Mouse (Mus musculus) brain, adult 10 weeks (tissue): ENCODE data around the gene Sept5. TPM values are rescaled to one million over a fixed set of nuclear protein-coding genes. Genes with fewer than 3 reads are reported as not detected.

ENCODE experiments used
- polyA plus RNA-seq: library from polyadenylated mRNA; stranded (reverse); fragments of 350-450 nt; fragmentation: Illumina TruSeq; extraction: RNeasy Lipid Tissue Mini Kit (QIAGEN cat#74804); gene quantifications from one replicate; pipeline ENCODE4 v1.2.3, GENCODE M21; 2015; ENCODE audit warnings: low read depth, low replicate concordance

Sept5 gene
- 889 TPM for polyA plus RNA-seq

DNA sequence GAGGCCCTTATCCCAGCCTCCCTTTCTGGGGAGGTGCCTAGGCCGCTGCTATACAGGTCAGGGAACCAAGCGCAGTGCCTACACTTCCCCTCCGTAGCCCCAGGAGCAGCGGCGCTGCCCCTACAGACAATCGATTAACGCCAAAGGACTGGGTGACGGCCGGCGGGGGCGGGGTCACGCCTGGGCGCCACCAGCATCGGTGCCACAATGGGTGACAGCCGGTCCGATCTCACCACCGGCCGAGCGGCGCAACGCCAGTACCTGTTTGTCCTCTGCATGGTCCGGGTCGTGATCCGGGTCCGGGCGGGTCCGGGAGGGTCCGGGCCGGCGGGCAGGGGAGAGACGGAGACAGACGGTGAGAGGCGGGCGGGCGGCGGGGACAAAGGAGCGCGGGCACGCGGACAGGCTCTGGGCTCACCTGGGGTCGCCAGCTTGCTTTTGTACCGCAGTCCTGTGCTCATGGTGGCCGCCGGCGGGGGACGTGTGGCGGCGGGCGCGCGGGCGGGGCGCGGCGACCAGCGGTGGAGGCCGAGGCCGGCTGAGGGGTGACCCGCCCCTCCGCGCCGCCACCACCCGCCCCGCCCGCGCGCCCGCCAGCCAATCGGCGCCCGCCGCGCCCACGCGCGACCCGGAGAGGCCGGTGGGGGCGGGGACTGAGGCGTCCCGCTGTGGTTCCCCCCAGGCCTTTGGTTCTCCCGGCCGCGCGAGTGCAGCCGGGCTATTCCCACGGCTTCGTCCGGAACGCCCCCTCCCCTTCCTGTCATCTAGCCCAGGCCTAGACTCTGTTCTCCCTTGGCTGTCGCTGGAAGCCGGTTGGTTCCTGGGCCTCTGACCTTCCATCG lies at the start of gene Sept5:
TSS of gene Sept5 (minus strand) at position 565 of the 842 bp plus-strand sequence.

DNA sequence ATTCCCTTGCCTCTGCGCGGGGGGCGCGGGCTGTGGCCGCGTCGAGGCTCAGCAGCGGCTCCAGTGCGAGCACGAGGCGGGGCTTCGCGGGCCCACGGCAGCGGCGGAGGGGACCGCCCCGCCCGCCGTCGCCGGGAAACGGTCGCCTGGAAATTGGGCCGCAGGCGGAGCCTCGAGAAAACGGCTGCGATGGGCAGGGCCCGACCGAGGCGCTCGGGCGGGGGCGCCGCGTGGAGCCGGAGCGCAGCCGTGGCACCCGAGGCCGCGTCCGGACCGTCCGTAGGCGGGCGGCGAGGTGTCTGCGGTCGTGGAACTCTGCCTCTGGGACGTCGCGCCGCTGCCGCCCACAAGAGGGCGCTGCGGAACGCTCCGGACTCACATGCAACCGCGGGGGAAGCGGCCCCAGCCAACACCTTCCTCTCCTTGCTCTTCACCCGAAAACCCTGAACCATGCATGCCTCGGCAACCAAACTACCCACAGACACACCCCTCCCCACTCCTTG lies 3.3 kb downstream of the Sept5 start, which contains the start of gene Gm49601:
TSS of gene Gm49601 (minus strand) at position 52 of the 503 bp plus-strand sequence.

DNA sequence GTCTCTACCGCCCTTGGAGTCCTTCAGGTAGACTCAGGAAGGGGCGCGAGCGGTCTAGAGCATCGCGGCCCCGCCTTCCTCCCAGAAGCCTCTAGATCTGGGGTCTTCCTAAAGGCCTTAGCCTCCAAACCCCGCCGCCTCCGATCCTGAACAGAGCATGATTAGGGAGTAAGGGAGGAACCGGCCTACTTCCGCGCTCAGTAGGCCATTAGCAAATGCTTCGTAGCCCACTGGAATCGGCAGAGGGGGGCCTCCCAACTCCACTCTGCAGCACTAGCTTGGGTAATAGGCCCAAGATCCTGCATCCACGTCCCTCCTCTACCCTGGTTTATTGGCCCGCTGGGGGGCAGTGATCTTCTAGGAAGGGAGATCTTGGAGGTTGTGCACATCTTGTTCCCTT lies 7.7 kb downstream of the Sept5 start, which contains the start of gene Gp1bb:
TSS of gene Gp1bb (minus strand) at position 385 of the 400 bp plus-strand sequence.

DNA sequence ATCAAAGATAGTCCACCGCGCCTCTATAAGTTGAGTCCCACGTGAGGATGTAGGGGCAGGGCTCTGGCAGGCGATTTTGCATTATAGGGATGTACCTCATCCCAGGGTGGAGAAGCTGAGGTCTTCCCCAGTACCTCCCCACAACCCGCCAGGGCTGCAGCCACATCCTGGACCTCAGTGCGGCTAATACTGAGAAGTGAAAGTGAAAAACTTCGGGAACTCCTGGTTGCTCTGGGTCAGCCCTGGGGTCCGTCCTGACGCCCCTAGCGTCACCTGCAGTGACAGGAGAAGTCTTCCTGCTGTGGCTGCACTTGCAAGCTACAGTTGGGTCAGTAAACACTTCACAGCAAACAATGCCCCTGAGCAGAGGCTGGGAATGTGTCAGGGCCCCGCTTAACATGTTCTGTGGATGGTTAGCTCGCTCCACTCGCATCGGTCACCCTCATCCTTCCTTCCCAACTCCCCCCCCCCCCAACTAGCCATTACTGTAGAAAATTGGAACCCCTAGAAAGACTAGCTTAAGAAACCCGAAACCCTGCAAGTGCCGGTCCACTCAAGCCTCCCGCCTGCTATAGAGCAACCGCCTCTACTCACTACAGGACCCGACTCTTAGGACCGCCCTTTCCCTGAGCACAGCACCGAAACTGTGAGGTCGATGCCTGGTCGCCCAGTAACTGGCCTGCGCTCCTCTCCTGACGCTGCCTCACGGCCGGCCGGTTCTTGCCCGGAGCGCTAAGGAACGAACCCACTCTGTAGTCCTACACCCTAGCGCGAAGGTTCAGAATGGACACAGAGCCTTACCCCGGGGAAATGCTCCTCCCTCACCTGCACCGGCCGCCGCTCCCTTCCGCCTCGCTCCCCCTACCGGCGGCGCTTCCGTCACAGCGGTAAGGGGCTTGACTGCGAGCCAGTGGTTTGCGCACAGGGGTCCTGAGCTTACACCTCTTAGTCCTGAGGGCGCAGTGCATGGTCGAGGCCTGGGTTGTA lies 39.7 kb downstream of the Sept5 start, which contains the start of gene Tbx1:
TSS of gene Tbx1 (minus strand) at position 868 of the 987 bp plus-strand sequence.

Other genes starting within 250 kb of the Sept5 start
- 25.3 TPM for gene Txnrd2, start 203.6 kb downstream of the Sept5 start, polyA plus RNA-seq
- gene Comt, start 203.1 kb downstream of the Sept5 start, polyA plus RNA-seq: 135 TPM
- gene Gnb1l, start 131.2 kb downstream of the Sept5 start, polyA plus RNA-seq: 3.7 TPM
- gene Rtl10, start 131.1 kb downstream of the Sept5 start, polyA plus RNA-seq: 2.8 TPM
- 0.94 TPM for gene Tbx1, start 39.3 kb downstream of the Sept5 start, polyA plus RNA-seq
- 1.4 TPM for gene Gp1bb, start 7.6 kb downstream of the Sept5 start, polyA plus RNA-seq
- 124 TPM for gene Gm49601, start 3.5 kb downstream of the Sept5 start, polyA plus RNA-seq
- gene Cldn5, start 146.9 kb upstream of the Sept5 start, polyA plus RNA-seq: 70.2 TPM
- 117 TPM for gene Ufd1, start 181.8 kb upstream of the Sept5 start, polyA plus RNA-seq
- 3.0 TPM for gene Cdc45, start 182.0 kb upstream of the Sept5 start, polyA plus RNA-seq
- 38.8 TPM for gene 2510002D24Rik, start 206.6 kb upstream of the Sept5 start, polyA plus RNA-seq
- not detected for gene Gm28539, start 206.6 kb upstream of the Sept5 start, polyA plus RNA-seq
- 79.8 TPM for gene Mrpl40, start 246.9 kb upstream of the Sept5 start, polyA plus RNA-seq
- gene Hira, start 247.1 kb upstream of the Sept5 start, polyA plus RNA-seq: 66.6 TPM